Mouse (Mus musculus): ENCODE data around the gene Gpr157.

Gene Gpr157

DNA sequence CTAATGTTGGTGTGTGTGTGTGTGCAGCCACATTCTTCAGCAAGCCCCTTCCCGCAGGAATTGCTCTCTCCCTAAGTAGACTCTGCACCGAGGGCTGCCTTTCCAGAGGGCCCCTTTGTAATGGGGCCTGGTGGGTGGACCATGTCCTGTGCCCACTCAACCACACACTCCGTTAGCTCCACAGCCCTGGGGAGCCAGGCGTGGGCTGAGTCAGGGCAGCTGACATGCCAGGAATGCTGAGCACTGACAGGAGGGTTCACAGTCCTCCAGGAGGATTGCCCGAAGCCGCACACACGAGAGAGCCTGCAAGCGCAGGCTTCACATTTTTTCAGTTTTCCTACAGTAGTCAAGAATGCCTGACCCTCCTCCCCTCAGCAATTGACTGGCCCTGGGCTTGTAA is 17.0 kb upstream of the Gpr157 start:
- no peak for DNase-seq (ENCODE audit: extremely low spot score, low read depth, low spot score)

DNA sequence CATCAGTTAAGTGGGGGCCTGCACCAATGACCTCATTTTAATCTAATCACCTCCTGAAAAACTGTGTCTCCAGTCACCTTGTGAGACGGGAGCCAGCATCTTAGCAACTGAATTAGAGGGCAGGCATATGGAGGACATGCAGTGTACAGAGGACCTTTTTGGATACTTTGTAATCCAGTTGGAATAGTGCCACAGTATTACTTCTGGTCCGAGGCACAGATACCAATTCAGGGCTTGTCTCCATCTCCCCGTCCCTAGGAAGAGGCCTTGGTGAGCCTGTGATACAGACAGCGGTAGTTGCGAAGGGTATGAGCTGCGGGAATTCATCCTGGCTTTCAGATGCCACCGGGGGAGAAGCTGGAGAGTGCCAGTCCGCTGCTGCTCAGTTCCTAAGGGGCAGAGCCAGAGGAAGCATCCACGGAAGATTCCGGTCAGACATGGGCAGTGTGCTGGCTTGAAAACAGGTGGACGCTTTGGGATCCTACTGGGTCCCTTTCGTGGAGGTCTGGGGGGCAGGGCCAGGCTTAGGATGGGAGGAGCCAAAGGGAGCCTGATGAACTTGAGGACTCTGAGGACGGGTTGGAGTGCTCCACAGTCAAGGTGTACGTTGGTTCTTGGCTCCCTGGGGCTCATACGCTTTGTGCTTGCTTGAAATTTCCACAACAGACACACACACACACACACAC is 14.6 kb upstream of the Gpr157 start:
- DNase-seq (ENCODE audit: extremely low spot score, low read depth, low spot score): no peak

GRCm38 (mm10) chr4:150073102-150073473 is 14.1 kb upstream of the Gpr157 start:
- DNase-seq (ENCODE audit: extremely low spot score, low read depth, low spot score): no peak

DNA sequence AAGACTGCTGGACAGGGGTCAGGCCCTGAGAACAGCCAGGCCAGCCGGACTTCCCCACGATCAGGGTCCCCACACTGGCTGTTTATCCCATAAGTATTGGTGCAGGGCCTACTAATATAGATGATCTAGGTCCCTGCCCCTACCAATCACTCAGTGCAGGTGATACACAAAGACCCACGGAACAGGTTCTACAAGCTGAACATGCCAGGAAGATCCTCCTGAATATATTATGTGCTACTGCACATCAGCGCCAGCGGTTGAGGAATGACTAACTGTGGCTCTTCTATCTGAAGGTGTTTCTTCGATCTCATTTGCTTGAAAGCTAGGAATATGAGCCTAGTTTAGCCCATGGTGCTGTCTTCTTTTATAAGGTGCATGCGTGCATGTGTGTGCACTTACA is 11.8 kb upstream of the Gpr157 start:
- DNase-seq (ENCODE audit: extremely low spot score, low read depth, low spot score): no peak

DNA sequence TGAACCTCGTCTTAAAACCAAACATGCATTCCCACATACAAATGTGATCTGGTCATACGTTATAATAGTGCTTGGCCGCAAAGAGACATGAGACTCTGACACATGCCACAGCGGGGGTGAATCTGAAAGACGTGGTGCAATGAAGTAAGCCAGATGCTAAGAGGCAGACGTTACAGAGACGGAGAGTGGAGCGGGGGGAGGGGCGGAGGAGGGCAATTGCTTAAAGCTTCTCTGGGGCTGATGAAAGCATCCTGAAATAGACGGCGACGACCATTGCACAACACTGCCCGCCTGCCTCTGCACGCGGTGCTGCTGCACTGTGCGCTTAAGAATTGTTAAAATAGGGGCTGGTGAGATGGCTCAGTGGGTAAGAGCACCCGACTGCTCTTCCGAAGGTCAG is 11.0 kb upstream of the Gpr157 start:
- DNase-seq (ENCODE audit: extremely low spot score, low read depth, low spot score): no peak

GRCm38 (mm10) chr4:150078646-150079045 is 8.5 kb upstream of the Gpr157 start:
- no peak for DNase-seq (ENCODE audit: extremely low spot score, low read depth, low spot score)

GRCm38 (mm10) chr4:150079244-150079643 is 7.9 kb upstream of the Gpr157 start:
- DNase-seq (ENCODE audit: extremely low spot score, low read depth, low spot score): no peak

DNA sequence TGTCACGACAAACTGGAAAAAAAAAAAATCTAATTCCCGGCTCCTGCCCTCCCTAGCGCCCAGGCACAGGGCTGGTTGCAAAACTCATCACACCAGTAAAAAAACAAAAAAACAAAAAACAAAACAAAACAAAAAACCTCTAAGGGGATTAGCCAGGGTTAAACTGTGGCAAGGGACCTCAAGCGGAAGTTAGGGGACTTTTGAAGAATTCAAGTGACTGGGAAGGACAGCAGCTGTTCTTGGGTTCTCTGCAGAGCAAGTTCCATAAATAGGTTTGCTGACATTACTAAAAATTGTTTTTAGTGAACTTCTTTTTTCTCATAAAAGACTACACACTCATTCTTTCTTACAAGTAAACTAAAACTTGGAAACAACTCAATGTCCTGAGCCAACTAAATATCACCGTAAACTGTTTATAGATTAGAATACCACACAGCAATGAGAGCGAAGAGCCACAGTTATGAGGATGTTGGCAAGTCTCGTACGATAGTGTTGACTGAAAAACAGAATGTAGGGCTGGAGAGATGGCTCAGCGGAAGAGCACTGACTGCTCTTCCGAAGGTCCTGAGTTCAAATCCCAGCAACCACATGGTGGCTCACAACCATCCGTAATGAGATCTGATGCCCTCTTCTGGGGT is 6.7 kb upstream of the Gpr157 start:
- no peak for DNase-seq (ENCODE audit: extremely low spot score, low read depth, low spot score)

DNA sequence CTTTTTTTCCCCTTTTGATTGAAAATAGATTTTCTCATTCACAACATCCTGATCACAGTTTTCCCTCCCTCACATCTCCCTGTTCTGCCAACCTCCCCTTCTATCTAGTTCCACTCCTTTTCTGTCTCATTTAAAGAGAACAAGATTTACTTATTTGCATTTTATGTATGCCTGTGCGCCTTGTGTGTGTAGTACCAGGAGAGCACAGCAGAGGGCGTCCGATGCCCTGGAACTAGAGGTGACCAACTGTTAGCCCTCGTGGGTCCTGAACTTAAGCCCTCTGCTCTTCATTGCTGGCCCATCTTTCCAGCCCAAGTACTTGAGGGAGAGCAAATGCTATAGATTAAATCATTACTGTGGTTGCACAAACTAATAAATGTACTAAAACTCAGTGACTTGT is 1.8 kb upstream of the Gpr157 start:
- no peak for DNase-seq (ENCODE audit: extremely low spot score, low read depth, low spot score)

- DNase-seq (ENCODE audit: extremely low spot score, low read depth, low spot score): no peak
Observed at GRCm38 (mm10) chr4:150086841-150087160, 364 bp upstream of the Gpr157 start.

GRCm38 (mm10) chr4:150087890-150088530 is 845 bp downstream of the Gpr157 start:
- DNase-seq (ENCODE audit: extremely low spot score, low read depth, low spot score): no peak

- DNase-seq (ENCODE audit: extremely low spot score, low read depth, low spot score): no peak
Observed at GRCm38 (mm10) chr4:150089121-150089520, 2.0 kb downstream of the Gpr157 start.

- no peak for DNase-seq (ENCODE audit: extremely low spot score, low read depth, low spot score)
Observed at GRCm38 (mm10) chr4:150091887-150092582, 4.9 kb downstream of the Gpr157 start.

DNA sequence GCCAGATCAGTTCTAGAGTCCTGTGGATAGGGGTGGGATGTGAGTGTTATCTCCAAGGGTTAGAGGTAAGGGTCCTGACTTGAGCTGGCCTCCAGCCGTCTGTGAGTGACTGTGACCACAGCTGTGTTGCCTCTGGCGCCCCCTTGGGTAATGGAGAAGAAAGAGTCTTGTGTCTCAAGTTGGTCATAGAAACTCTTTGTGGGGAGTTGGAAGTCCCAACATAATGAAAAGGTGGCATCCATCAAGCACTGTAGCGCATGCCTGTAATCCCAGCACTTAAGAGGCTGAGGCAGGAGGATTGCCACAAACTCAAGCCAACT is 5.4 kb downstream of the Gpr157 start:
- no peak for DNase-seq (ENCODE audit: extremely low spot score, low read depth, low spot score)

GRCm38 (mm10) chr4:150093560-150094462 is 6.6 kb downstream of the Gpr157 start:
- DNase-seq (ENCODE audit: extremely low spot score, low read depth, low spot score): no peak

GRCm38 (mm10) chr4:150094463-150094789 is 7.3 kb downstream of the Gpr157 start:
- no peak for DNase-seq (ENCODE audit: extremely low spot score, low read depth, low spot score)

DNA sequence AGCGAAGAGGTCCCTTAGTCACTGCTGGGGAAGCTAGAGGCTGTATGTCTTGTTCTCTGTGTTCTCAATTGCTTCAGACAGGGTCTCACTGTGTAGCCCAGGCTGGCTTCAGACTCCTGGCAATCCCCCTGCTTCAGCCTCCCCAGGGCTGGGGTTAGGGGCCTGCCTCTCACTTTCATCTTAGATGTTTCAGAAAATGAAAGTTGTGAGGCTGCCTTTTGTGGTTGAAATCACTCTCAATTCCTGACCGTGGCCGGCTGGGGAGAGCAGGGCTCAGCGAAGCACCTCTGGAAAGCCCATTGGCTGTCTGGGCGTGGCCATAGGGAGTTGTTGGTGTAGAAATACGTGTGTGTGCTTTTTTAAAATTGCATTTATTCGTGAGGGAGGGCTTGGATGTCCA is 9.1 kb downstream of the Gpr157 start:
- no peak for DNase-seq (ENCODE audit: extremely low spot score, low read depth, low spot score)

DNA sequence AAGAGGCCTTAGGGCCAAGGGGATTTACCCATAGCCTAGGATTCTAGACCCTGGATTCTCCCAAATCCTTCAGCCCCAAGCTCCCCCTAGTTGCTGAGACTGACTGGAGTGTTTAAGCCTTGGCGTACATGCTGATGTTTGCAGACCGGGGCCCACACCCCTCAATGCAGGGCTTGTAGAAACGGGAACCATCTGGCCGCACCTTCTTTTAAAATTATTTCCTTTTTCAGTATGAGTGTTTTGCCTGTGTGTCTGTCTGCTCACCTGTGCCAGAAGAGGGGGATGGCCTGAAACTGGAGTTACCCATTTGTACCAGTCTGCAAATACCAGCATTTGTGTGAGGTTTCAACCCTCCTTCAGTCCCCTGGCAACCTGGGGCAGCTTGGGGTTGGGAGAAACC is 10.7 kb downstream of the Gpr157 start:
- DNase-seq (ENCODE audit: extremely low spot score, low read depth, low spot score): no peak

DNA sequence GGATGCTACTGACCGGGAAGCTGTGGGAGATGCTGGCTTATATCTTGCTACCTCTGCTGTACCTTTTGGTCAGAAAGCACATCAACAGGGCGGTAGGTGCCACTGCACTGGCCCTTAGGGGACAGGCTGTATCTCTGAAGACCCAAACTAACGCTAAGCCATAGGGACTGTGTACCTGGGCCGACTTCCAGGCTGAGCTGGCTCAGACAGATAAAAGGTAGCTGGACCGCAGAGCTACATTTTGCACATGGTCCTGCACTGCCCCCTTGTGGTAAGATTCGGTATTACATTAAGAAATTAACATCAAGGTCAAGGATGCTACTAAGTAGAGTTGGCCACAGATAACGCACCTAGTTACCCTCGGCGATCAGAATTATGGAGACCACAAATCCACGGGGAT is 11.7 kb downstream of the Gpr157 start:
- DNase-seq (ENCODE audit: extremely low spot score, low read depth, low spot score): peak; percentile 67

DNA sequence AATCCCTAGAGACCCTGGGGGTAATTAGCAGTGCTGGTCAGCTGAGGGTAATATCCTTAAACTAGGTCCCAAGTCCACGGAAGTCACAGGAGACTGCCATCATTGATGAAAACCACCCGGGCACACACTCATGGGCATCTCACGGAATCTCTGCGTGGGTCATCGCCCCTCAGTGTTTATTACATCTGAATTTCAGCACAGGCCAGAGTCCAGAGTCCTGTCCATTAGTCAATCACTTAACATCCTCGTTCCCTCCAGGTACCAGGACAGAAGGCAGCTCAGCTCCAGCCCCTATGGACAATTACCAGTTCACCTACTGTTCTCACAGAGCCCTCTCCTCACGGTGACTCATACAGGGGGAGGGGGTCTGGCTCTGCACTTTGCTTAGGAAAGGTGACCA is 15.7 kb downstream of the Gpr157 start:
- no peak for DNase-seq (ENCODE audit: extremely low spot score, low read depth, low spot score)

DNA sequence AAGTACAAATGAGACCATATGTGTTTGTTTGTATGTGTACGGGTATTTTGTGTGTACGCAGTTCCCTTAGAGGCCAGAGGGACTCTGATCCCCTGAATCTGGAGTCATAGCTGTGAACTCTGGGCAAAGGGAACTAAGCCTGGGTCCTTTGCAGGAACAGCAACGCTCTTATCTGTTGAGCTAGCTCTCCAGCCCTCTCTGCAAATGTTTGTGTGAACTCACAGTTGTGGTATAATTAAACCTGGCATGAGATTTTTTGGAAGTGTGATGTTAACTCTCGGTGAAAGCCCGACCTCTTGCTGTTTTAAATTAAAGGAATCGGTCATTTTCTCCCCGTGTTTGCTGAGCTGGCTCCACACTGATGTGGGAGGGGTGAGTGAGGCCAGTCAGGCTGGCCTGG is 18.5 kb downstream of the Gpr157 start:
- no peak for DNase-seq (ENCODE audit: extremely low spot score, low read depth, low spot score)

Measured in hindlimb bud, embryonic 11.5 days (tissue).